Mouse (Mus musculus) granulocyte monocyte progenitor cell, adult 5-6 weeks (primary cell): ENCODE measurements at regions not wholly inside any gene's neighbourhood (a gene's known extent, or its start where the extent isn't known, plus 50 kb on each side); places are given as distances from the start of the nearest gene placed in this dataset.
"Not testable (repeated sequence)": the region's sequence is repeated elsewhere in the genome, so short reads cannot be mapped to it uniquely, and the experiment has no call there.

Experiments used
- ATAC-seq: replicated peaks from 2 replicates; pipeline ENCODE4 v1.8.0; 2016; ENCODE audit warnings: mild to moderate bottlenecking, moderate TSS enrichment, inconsistent platforms; ENCODE audit not compliant: poor library complexity, severe bottlenecking

DNA sequence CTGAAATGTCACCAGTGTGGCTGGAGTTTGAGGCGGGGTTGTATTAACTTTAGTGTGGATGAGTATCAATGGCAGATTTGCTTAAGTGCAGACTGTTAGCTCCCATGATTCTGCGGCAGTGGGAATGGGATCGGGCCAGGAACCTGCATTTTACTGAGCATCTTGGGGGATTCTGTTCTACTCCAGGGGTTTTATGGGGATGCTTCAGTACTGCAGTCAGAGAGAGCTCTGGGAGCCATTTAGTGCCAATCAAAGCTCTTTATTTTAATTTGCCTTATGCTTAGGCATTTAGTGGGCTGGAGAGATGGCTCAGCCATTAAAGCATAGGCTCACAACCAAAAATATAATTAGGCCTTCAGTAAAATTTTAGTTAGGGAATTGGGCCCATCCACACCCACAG is 148.0 kb upstream of the Ddhd1 start:
- ATAC-seq: no peak

GRCm38 (mm10) chr14:45806726-45807280 is 148.9 kb upstream of the Ddhd1 start:
- no peak for ATAC-seq

- ATAC-seq: no peak
Measured at GRCm38 (mm10) chr14:45807767-45808166, 149.8 kb upstream of the Ddhd1 start.

- no peak for ATAC-seq
Measured at GRCm38 (mm10) chr14:45809491-45809890, 151.5 kb upstream of the Ddhd1 start.

DNA sequence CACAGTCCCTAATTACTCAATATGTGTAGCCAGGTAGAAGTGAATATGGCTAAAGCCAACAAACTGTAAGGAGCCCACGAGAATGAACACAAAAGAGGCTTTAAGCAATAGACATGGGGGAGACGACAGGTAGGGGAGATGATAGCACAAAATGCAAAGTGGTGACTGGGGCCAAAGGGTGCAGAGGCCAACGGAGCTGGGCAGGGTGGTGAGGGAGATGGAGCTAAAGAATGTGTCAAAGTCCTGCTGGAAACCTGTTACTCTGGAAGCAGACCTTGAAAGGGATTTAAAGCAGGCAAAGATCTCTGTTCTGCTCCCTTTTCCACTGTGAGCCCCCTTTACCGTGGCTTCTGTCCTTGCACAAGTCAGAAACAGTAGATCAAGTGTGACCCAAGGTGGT is 152.2 kb upstream of the Ddhd1 start:
- no peak for ATAC-seq

GRCm38 (mm10) chr14:45810630-45811029 is 152.7 kb upstream of the Ddhd1 start:
- no peak for ATAC-seq

- no peak for ATAC-seq
Measured at GRCm38 (mm10) chr14:45815598-45815997, 157.7 kb upstream of the Ddhd1 start.

DNA sequence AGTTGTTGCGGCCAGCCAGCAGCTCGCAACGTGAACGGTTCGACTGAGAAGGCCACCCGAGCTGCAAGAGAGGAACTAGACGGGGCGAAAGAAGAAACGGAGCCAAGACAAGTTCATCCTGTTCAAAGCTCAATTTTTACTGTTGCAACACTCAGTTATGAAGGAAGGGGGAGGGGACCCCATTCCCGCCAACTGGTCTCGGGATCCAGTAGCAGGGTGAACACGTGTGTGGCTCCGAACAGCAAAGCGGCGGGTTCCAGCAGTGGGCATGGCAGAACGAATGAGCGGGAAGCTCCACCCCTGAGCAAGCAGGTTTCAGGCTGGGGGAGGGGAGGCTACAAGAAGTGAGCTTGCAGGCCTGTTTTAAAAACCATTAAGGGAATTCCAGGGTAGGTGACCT is 158.7 kb upstream of the Ddhd1 start:
- not testable (repeated sequence) for ATAC-seq

DNA sequence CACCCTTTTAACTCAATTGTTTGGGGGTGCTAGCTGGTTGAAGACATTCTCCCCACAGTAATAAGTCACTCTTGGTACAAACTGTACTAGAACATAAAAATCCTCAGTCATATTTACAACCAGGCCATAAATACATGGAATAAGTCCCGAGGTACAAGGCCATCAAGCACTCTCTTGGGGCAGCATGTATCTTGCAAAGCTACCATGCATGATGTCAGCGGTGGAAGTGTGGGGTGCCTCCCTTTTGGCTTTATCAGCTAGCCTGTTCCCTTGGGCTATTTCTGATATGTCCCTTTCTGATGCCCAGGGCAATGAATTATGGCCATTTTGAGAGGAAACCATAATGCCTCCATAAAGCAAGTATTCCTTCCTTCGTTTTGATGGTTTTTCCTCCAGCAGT is 159.8 kb upstream of the Ddhd1 start:
- ATAC-seq: no peak

DNA sequence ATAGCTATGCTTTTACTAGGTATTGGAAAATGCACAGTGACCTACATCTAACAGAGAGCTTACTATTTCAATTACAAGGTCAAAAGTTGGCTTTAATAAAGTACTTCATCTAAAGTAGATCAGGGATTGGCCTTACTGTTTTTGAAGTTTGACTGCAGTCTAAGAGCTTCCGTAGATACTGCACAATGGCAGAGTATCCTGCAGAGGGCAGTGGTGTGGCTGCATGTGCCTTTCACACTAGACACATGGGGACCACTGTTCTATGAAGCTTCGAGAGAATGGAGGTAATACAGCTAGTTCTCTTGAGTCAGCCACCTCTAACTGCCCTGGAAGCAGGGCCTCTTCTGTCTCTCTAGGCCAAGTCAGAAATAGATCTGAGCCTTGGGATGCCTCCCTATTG is 166.7 kb upstream of the Ddhd1 start:
- ATAC-seq: no peak

DNA sequence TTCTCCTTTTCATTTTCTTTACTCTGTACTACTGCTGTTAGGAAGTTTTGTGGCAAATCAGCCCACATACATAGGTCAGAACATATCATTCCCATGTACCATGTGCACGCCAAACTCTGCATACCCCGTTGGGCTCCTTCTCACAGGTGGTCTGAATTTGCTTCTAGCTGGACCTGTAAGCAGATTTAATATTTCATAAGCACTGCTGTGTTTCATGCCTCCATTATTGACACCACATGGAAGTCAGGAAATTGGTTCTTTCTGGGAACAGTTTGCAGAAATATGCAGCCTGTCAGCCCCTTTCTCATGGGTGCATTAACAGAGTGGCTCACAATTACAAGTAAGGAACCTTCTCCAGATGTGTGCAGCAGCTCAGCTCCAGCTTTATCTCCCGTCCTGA is 168.1 kb upstream of the Ddhd1 start:
- no peak for ATAC-seq

- no peak for ATAC-seq
Measured at GRCm38 (mm10) chr14:45827096-45827495, 169.2 kb upstream of the Ddhd1 start.

GRCm38 (mm10) chr14:45830457-45830856 is 172.5 kb upstream of the Ddhd1 start:
- ATAC-seq: no peak

- ATAC-seq: no peak
Measured at GRCm38 (mm10) chr14:45837039-45837438, 179.1 kb upstream of the Ddhd1 start.

GRCm38 (mm10) chr14:45843829-45844228 is 185.9 kb upstream of the Ddhd1 start:
- ATAC-seq: no peak

GRCm38 (mm10) chr14:45850588-45850987 is 192.6 kb upstream of the Ddhd1 start:
- ATAC-seq: no peak

GRCm38 (mm10) chr14:45878428-45878827 is 220.5 kb upstream of the Ddhd1 start:
- ATAC-seq: 0 out of 2 replicates have a peak, but pooled peaks have one; percentile 27

- no peak for ATAC-seq
Measured at GRCm38 (mm10) chr14:45920783-45921182, 262.8 kb upstream of the Ddhd1 start.

DNA sequence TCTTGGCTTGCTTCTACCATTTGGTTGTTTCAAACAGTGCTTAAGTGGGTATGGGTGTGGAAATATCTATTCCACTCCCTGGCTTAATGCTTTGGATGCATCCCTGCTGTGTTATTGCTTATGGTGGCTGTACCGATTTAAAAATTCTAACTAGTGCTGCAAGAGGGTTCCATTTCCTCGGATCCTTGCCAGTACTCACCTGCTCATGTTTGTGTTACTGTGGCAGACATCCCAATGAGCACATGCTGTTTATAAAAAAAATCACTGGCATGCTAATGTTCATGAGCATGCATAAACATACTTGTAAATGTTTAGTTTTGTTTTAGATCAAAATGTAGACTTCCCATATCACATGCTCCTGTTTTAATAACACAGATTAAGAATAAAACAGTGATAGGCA is 285.6 kb upstream of the Ddhd1 start:
- ATAC-seq: no peak

DNA sequence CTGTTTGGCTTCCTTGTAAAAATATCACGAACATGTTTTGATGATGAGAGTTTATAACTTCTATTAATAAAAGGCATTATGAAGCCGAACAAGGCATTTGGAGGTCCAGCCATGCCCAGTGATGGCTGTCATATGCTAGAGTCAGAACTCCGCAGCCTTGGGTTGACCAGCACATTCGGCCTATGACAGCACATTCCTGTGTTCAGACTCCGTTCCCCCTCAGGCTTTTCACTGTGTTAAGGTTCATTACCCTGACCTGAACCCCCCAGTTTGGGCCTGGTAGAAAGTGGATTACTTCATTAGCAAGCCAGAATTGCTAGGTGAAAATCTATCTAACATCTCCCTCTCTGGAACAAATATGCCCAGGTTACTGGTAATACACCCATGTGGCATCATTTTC is 286.2 kb upstream of the Ddhd1 start:
- ATAC-seq: no peak

DNA sequence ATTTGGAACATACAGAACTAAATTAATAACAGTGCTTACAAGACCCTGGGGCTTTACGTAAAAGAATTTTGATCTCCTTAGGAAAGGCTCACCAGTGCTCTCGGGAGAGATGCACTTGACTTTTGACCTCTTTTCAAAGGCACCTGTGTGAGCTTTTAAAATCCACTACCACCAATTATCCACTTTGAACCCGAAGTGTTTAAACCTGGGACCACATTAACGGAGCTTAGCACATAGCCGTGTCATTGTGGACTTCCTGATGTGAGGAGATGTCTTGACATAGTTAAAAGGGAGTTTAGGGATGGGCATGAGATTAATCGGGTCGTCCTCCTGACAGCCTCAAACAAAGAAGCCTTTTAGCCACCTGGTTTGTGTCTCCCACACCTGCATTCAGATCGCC is 286.6 kb upstream of the Ddhd1 start:
- no peak for ATAC-seq

GRCm38 (mm10) chr14:45956624-45957023 is 298.7 kb upstream of the Ddhd1 start:
- ATAC-seq: no peak

DNA sequence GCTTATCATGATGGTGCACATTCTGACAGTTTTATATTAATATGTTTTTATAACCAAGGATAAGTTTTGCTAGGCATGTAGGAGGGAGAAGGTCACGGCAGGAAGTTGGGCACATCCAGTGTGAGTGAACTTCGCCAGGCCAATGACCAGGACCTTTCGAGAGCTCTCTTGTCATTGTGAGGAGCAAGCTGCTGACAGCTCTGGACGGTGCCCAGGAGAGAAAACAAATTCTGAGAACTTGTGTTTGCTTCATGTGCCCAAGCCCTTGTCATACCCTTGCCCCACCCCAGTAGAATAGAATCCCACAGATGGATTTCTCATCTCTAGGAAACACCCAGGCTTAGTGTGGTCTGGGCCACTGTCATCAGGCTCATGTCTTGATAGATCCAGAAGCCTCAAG is 304.5 kb upstream of the Ddhd1 start:
- no peak for ATAC-seq
